Mouse (Mus musculus) hematopoietic stem cell, adult 5-6 weeks (primary cell): ENCODE data around the gene Fbxw11. TPM values are rescaled to one million over a fixed set of nuclear protein-coding genes. Genes with fewer than 3 reads are reported as not detected.
"Not testable (repeated sequence)": the region's sequence is repeated elsewhere in the genome, so short reads cannot be mapped to it uniquely, and the experiment has no call there.

Source experiments
- ATAC-seq, 2 experiments: fragments of 125-278 bp in 1 of 2; replicated peaks in 1 of 2; 2 replicates each; pipeline ENCODE4 v1.8.0; 2016 to 2017; ENCODE audit warnings: inconsistent platforms in 2 of 2, mild to moderate bottlenecking in 2 of 2, moderate number of reproducible peaks in 2 of 2, low read depth in 1 of 2, moderate TSS enrichment in 1 of 2; ENCODE audit not compliant: low FRiP score in 2 of 2, poor library complexity in 2 of 2, severe bottlenecking in 2 of 2, insufficient read depth in 1 of 2, low TSS enrichment in 1 of 2
- total RNA-seq: library from RNA; stranded (forward); fragments of 172-1452, 232-1000 nt; gene quantifications from 2 replicates; pipeline ENCODE4 v1.2.3, GENCODE M21; 2017

Gene Fbxw11
- total RNA-seq, 1 experiment from 2014 or later = 57.7 TPM

GRCm38 (mm10) chr11:32689510-32689909, 47.0 kb downstream of the Fbxw11 start:
- no peak for ATAC-seq

- no peak for ATAC-seq
These were observed 50.3 kb downstream of the Fbxw11 start for GRCm38 (mm10) chr11:32692834-32693233.

DNA sequence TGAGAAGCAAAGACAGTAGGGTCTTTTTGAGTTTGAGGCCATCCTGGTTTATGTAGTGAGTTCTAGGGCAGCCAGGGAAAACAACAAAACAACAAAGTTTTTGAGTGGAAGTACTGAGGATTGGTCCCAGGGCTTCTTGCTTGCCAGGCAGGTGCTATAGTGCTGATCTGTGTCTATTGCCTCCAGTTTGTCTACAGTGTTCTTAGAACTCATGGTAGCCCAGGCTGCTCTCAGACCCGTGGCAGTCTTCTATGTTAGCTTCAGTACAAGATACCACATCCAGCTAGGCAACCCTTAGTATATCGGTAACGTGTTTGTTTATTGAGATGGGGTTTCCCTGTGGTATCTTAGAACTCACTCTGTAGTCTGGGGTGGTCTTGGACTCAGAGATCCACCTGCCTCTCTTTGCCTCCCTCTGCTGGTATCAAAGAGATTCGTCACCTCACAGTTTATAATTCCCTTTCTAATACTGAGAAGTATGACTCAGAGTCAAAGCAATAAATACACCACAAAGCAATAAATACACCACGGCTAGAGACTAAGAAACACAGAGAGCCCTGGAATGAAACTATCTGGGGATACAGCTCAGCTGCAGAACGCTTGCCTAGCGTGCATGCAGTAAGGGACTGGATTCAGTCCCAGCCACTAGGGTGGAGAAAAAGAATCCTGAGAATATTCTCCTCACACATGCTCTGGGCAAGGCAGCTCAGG, 51.1 kb downstream of the Fbxw11 start:
- peak; percentile 68 to 80 for ATAC-seq

- not testable (repeated sequence) for ATAC-seq
These were observed 51.9 kb downstream of the Fbxw11 start for GRCm38 (mm10) chr11:32694322-32695003.

- ATAC-seq = no peak
These were observed 54.0 kb downstream of the Fbxw11 start for GRCm38 (mm10) chr11:32696446-32697090.

GRCm38 (mm10) chr11:32697695-32698094, 55.2 kb downstream of the Fbxw11 start:
- ATAC-seq = no peak

- ATAC-seq = no peak
These were observed 57.5 kb downstream of the Fbxw11 start for GRCm38 (mm10) chr11:32699913-32700493.

DNA sequence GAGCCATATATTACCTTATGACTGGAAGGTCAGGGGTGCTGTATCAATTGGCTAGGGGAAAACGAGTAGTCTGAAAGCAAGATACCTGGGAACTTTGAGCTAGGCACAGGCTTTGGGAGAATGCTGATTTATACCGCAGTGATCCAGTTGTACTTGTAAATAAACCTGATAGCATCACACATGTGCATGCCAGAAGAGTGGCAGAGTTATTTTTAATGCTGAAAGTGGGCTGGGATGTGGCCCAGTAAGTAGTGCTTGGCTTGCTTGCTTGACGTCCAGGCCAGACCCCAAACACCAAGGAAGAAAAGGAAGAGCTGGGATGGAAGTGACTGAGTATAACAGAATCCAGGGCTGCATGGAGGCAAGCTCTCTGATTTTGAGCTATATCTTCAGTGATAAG, 59.0 kb downstream of the Fbxw11 start:
- ATAC-seq = no peak

- no peak for ATAC-seq
These were observed 61.8 kb downstream of the Fbxw11 start for GRCm38 (mm10) chr11:32704241-32704890.

GRCm38 (mm10) chr11:32706406-32706993, 64.0 kb downstream of the Fbxw11 start:
- ATAC-seq = no peak

- no peak for ATAC-seq
These were observed 65.0 kb downstream of the Fbxw11 start for GRCm38 (mm10) chr11:32707481-32707880.

DNA sequence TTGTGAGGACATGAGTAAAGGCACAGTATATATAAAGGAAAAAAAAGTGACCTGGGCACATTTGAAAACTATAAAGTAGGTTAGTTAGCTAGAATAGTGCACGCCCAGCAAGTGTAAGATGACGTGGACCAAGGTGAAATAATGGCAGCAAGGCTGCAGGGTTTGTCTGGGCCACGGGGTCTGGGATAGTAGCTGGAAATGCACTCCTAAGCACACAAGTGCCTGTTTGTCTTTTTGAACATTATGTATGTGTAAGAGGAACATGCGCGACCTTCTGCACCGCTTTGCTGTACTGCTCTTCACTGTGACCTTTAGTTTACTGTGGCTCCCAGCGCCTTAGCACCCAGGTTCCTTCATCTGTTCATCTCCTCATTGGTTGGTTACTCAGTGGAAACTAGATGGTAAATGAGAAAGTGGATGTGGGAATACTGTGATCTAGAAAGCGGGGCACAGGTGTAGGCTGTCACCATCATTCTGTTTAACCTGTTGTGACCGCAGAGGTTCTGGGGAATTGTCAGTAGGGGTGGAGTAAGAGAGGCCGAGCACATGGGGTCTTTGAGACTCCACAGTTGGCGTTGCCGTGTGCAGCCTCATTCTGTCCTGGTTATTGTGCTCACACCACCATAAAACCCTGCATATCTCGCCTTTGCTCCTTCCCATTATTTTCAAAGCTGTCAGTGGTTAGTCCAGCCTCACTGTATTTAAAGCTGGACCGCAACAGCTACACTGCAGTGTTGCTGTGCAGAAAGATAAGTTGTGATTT, 66.4 kb downstream of the Fbxw11 start:
- ATAC-seq = no peak

- ATAC-seq = no peak; a peak in 1 of 4 replicates
These were observed 67.0 kb downstream of the Fbxw11 start for GRCm38 (mm10) chr11:32709563-32709962.

- peak in 1 of 2 experiments; percentile 53; a peak in 1 of 4 replicates for ATAC-seq
These were observed 71.7 kb downstream of the Fbxw11 start for GRCm38 (mm10) chr11:32714230-32714629.

- ATAC-seq = no peak
These were observed 72.4 kb downstream of the Fbxw11 start for GRCm38 (mm10) chr11:32714896-32715295.

- ATAC-seq = no peak
These were observed 73.0 kb downstream of the Fbxw11 start for GRCm38 (mm10) chr11:32715495-32715894.

- ATAC-seq = no peak
These were observed 73.4 kb downstream of the Fbxw11 start for GRCm38 (mm10) chr11:32715970-32716369.
